Mouse (Mus musculus) forebrain, embryonic 10.5 days (tissue): ENCODE data around the gene Gm9844. TPM values are rescaled to one million over a fixed set of nuclear protein-coding genes. Genes with fewer than 3 reads are reported as not detected.
A peak's percentile ranks its signal among the peaks of the same experiment; 100 is the strongest.

Source experiments
- DNase-seq: peaks from one replicate; pipeline ENCODE4 v3.0.0-alpha.2; 2017; ENCODE audit warnings: low spot score; ENCODE audit errors: extremely low spot score
- H3K27ac ChIP-seq: fragments of 300-500 bp; sonication (generic); 2 replicates; pipeline ENCODE4 v1.5.1; 2016; ENCODE audit warnings: mild to moderate bottlenecking
- H3K27me3 ChIP-seq: fragments of 300-500 bp; sonication (generic); 2 replicates; pipeline ENCODE4 v1.6.1; 2016; ENCODE audit warnings: mild to moderate bottlenecking; ENCODE audit not compliant: poor library complexity, severe bottlenecking
- H3K36me3 ChIP-seq: fragments of 300-500 bp; sonication (generic); replicated peaks from 2 replicates; pipeline ENCODE4 v1.6.1; 2016; ENCODE audit warnings: mild to moderate bottlenecking, moderate library complexity
- H3K4me1 ChIP-seq: fragments of 300-500 bp; sonication (generic); 2 replicates; pipeline ENCODE4 v1.6.1; 2016
- H3K4me3 ChIP-seq: fragments of 300-500 bp; sonication (generic); 2 replicates; pipeline ENCODE4 v1.5.1; 2016; ENCODE audit warnings: mild to moderate bottlenecking, moderate library complexity
- H3K9me3 ChIP-seq: fragments of 300-500 bp; sonication (generic); 2 replicates; pipeline ENCODE4 v1.6.1; 2016; ENCODE audit warnings: mild to moderate bottlenecking, moderate library complexity
- WGBS: fragments of 180-500 bp; shearing (Covaris S2); methylation state at CpG from one replicate; pipeline ENCODE4 v1.1.7; 2016; 5-methylcytosine and 5-hydroxymethylcytosine counted together
- polyA plus RNA-seq: library from polyadenylated mRNA; unstranded; fragments of >200 nt; fragmentation: Nextera tagmentation; extraction: Ambion mirVana; gene quantifications from 2 replicates; pipeline ENCODE4 v1.2.1, GENCODE M21; 2016

Gm9844 gene
- polyA plus RNA-seq, 1 experiment from 2014 or later, result 12.8 TPM

DNA sequence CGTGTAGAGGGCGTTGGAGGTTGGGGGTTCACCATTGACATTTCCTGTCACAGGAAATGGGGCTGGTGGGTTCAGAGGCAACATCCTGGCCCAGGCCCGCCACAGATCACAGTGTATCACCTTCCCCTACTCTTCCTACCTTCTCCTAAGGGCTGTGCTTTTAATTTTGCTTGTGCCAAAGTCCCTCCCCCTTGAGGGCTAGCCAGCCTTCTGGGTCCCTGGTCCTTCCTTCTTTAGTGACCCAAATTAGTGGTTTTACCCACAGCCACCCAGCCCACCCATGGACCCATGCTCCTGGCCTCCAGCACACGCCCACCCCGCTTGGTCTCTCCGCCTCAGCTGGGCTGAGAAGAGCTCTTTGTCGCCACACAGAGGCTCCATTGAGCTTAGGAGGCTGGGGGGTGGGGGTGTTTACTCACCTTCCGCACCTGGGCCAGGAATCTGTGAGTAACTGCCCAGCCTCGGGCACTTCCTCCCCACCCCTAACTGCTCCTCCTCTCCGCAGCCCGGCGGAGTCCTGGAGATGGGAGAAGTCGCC, 45.3 kb downstream of the Gm9844 start:
- 24% methylated on average over 13 of the region's 13 CpGs for WGBS
- Histone ChIP-seq H3K36me3 (peaks cover 33% of the 10 kb centered on the region), H3K9me3 (no peaks in the 10 kb centered on the region), H3K4me1 (peaks cover 52% of the 10 kb centered on the region), H3K27me3 (no peaks in the 10 kb centered on the region), H3K27ac (peak overlapping the region; percentile 51), H3K4me3 (peak overlapping the region; percentile 12)
- no peak for DNase-seq

Other genes with a start within 250 kb of the Gm9844 start
- 0.36 and 0.88 TPM in 2 replicates for gene Lypd3, start 225.7 kb upstream of the Gm9844 start, polyA plus RNA-seq
- not detected in 2 replicates for gene Tex101, start 185.5 kb upstream of the Gm9844 start, polyA plus RNA-seq
- gene BC049730, start 153.0 kb upstream of the Gm9844 start, polyA plus RNA-seq, result not detected in 2 replicates
- gene Gm4763, start 135.3 kb upstream of the Gm9844 start, polyA plus RNA-seq, result not detected in 2 replicates
- gene Cd177, start 101.9 kb upstream of the Gm9844 start, polyA plus RNA-seq, result 0.07 TPM in 1 of 2 replicates, not detected in the other
- gene Ceacam10, start 85.0 kb upstream of the Gm9844 start, polyA plus RNA-seq, result not detected in 2 replicates
- gene Lypd4, start 7.7 kb downstream of the Gm9844 start, polyA plus RNA-seq, result not detected in 2 replicates
- gene Dmrtc2, start 7.8 kb downstream of the Gm9844 start, polyA plus RNA-seq, result not detected in 2 replicates
- 2,087 and 2,135 TPM in 2 replicates for gene Rps19, start 22.2 kb downstream of the Gm9844 start, polyA plus RNA-seq
- gene Cd79a, start 35.2 kb downstream of the Gm9844 start, polyA plus RNA-seq, result 0.25 and 0.55 TPM in 2 replicates
- 58.2 and 59.2 TPM in 2 replicates for gene Arhgef1, start 40.7 kb downstream of the Gm9844 start, polyA plus RNA-seq
- not detected in 2 replicates for gene Gm4881, start 82.3 kb downstream of the Gm9844 start, polyA plus RNA-seq
- 73.1 and 73.7 TPM in 2 replicates for gene Rabac1, start 110.5 kb downstream of the Gm9844 start, polyA plus RNA-seq
- gene Atp1a3, start 143.7 kb downstream of the Gm9844 start, polyA plus RNA-seq, result 6.8 and 9.1 TPM in 2 replicates
- 4.4 and 6.8 TPM in 2 replicates for gene Grik5, start 210.1 kb downstream of the Gm9844 start, polyA plus RNA-seq
- 41.5 and 42.5 TPM in 2 replicates for gene Zfp574, start 210.4 kb downstream of the Gm9844 start, polyA plus RNA-seq